Mouse (Mus musculus) heart, adult 2 months (tissue): ENCODE data around the gene Ccdc87. TPM values are rescaled to one million over a fixed set of nuclear protein-coding genes. Genes with fewer than 3 reads are reported as not detected.
"Not testable (repeated sequence)": the region's sequence is repeated elsewhere in the genome, so short reads cannot be mapped to it uniquely, and the experiment has no call there.

ENCODE experiments used
- DNase-seq, 2 experiments: peaks; one replicate each; pipeline ENCODE4 v3.0.0; 2021
- H3K27ac ChIP-seq: fragments of 200-600 bp; 2 replicates; pipeline ENCODE4 v1.8.1; 2022
- H3K27me3 ChIP-seq: fragments of 200-500 bp; 2 replicates; pipeline ENCODE4 v1.6.1; 2012; ENCODE audit warnings: mild to moderate bottlenecking, low read length, inconsistent platforms, mixed read lengths; ENCODE audit not compliant: control insufficient read depth, insufficient read depth
- H3K36me3 ChIP-seq: fragments of 200-500 bp; 2 replicates; pipeline ENCODE4 v1.6.1; 2012; ENCODE audit warnings: low read length, inconsistent platforms; ENCODE audit not compliant: control insufficient read depth, insufficient read depth
- H3K4me1 ChIP-seq: fragments of 200-500 bp; 2 replicates; pipeline ENCODE4 v1.6.1; 2011; ENCODE audit warnings: low read length; ENCODE audit not compliant: control insufficient read depth, insufficient read depth
- H3K4me3 ChIP-seq: fragments of 200-600 bp; 2 replicates; pipeline ENCODE4 v1.8.1; 2022
- H3K79me2 ChIP-seq: fragments of 200-500 bp; replicated peaks from 2 replicates; pipeline ENCODE4 v1.6.1; 2012; ENCODE audit warnings: mild to moderate bottlenecking, inconsistent platforms, low read length, moderate library complexity, mixed read lengths; ENCODE audit not compliant: control insufficient read depth, insufficient read depth
- H3K9ac ChIP-seq: fragments of 200-500 bp; 2 replicates; pipeline ENCODE4 v1.6.1; 2012; ENCODE audit warnings: low read depth, mild to moderate bottlenecking, control low read depth, inconsistent platforms, low read length, mixed read lengths
- CTCF ChIP-seq: fragments of 200-600 bp; IDR thresholded peaks from 2 replicates; pipeline ENCODE4 v1.8.1; 2022; ENCODE audit warnings: antibody characterized with exemption, mild to moderate bottlenecking, moderate library complexity
- EP300 ChIP-seq: fragments of 200-500 bp; IDR thresholded peaks from 2 replicates; pipeline ENCODE4 v1.6.1; 2011; ENCODE audit warnings: low read depth, low read length, control low read depth; ENCODE audit not compliant: insufficient read depth
- POLR2A ChIP-seq: fragments of 200-500 bp; IDR thresholded peaks from 2 replicates; pipeline ENCODE4 v1.6.1; 2011; ENCODE audit warnings: mild to moderate bottlenecking, low read depth, low read length, control low read depth; ENCODE audit not compliant: insufficient read depth
- WGBS: fragments of 180-500 bp; shearing (Covaris S2); methylation state at CpG from one replicate; pipeline ENCODE4 v1.1.7; 2018; 5-methylcytosine and 5-hydroxymethylcytosine counted together
- intact Hi-C: fragments of 180-260 bp; cut with DNase I; formaldehyde crosslinking; loops from one replicate; pipeline ENCODE4 v1.15.1; 2025
- polyA plus RNA-seq: library from polyadenylated mRNA; depleted of rRNA; stranded (reverse); fragments of >200 nt; gene quantifications from 2 replicates; pipeline ENCODE4 v1.2.3, GENCODE M21; 2012
- total RNA-seq, 2 experiments: library from RNA; stranded (reverse); gene quantifications; 2 replicates each; pipeline ENCODE4 v1.2.3; 2021

Ccdc87 gene
- total and polyA plus RNA-seq, 3 experiments: 0.16 TPM; not detected in 2

- TF ChIP-seq POLR2A: no peak
- TF ChIP-seq EP300: no peak
- no peak for TF ChIP-seq CTCF
- H3K79me2 ChIP-seq: peaks cover 7% of the 10 kb centered on the region; the same call in 1 of the 2 replicates
- no peak for DNase-seq
- peaks cover 4% of the 10 kb centered on the region for H3K4me1 ChIP-seq
- intact Hi-C loops: loop anchor here (2.0 kb wide), 2 partner anchors 27 to 55 kb away; partner anchors contain the start of genes Ccdc87, Ccs and Rbm4b
- peak overlapping the region; percentile 88 for H3K27ac ChIP-seq
- WGBS: 3% methylated on average over 12 of the region's 12 CpGs
- peak overlapping the region; percentile 87 for H3K9ac ChIP-seq
- H3K36me3 ChIP-seq: peaks cover 14% of the 10 kb centered on the region
- H3K4me3 ChIP-seq: peak overlapping the region; percentile 86
- peaks cover 1% of the 10 kb centered on the region; the same call in 1 of the 2 replicates for H3K27me3 ChIP-seq
Measured at GRCm38 (mm10) chr19:4811909-4812242, 27.3 kb upstream of the Ccdc87 start.

GRCm38 (mm10) chr19:4812334-4812949, 26.7 kb upstream of the Ccdc87 start:
- 73% methylated on average over 8 of the region's 8 CpGs for WGBS
- DNase-seq, H3K9ac ChIP-seq, intact Hi-C loops, H3K79me2 ChIP-seq, H3K27me3 ChIP-seq, H3K4me1 ChIP-seq: not testable (repeated sequence)
- TF ChIP-seq CTCF: peak; percentile 46
- Histone ChIP-seq H3K36me3 (peaks cover 14% of the 10 kb centered on the region), H3K4me3 (peak overlapping the region; percentile 86), H3K27ac (peak overlapping the region; percentile 88)

GRCm38 (mm10) chr19:4813015-4813414, 26.2 kb upstream of the Ccdc87 start:
- no peak for TF ChIP-seq POLR2A
- no peak for TF ChIP-seq CTCF
- no peak for TF ChIP-seq EP300
- no peak for DNase-seq
- H3K36me3 ChIP-seq: peaks cover 14% of the 10 kb centered on the region
- H3K79me2 ChIP-seq: peaks cover 5% of the 10 kb centered on the region; the same call in 1 of the 2 replicates
- H3K9ac ChIP-seq: no peak overlapping the region
- 79% methylated on average over 6 of the region's 6 CpGs for WGBS
- peaks cover 4% of the 10 kb centered on the region for H3K4me1 ChIP-seq
- intact Hi-C loops: no loop called here
- no peak overlapping the region for H3K27ac ChIP-seq
- peaks cover 1% of the 10 kb centered on the region; the same call in 1 of the 2 replicates for H3K27me3 ChIP-seq
- no peak overlapping the region for H3K4me3 ChIP-seq

GRCm38 (mm10) chr19:4817182-4817835, 21.9 kb upstream of the Ccdc87 start:
- Histone ChIP-seq H3K4me1 (no peaks in the 10 kb centered on the region), H3K36me3 (no peaks in the 10 kb centered on the region), H3K4me3 (no peak overlapping the region), H3K27ac (no peak overlapping the region), H3K9ac (no peak overlapping the region), H3K79me2 (no peaks in the 10 kb centered on the region), H3K27me3 (peaks cover 1% of the 10 kb centered on the region; the same call in 1 of the 2 replicates)
- no peak for TF ChIP-seq CTCF
- TF ChIP-seq POLR2A: no peak
- no peak for TF ChIP-seq EP300
- WGBS: 53% methylated on average over 1 of the region's 1 CpGs
- no peak for DNase-seq
- intact Hi-C loops: no loop called here

- intact Hi-C loops: no loop called here
- no peak overlapping the region for H3K9ac ChIP-seq
- no peaks in the 10 kb centered on the region for H3K36me3 ChIP-seq
- peaks cover 1% of the 10 kb centered on the region; the same call in 1 of the 2 replicates for H3K27me3 ChIP-seq
- H3K79me2 ChIP-seq: no peaks in the 10 kb centered on the region
- no peak overlapping the region for H3K4me3 ChIP-seq
- DNase-seq: peak; percentile 80 to 88
- no peaks in the 10 kb centered on the region for H3K4me1 ChIP-seq
- H3K27ac ChIP-seq: no peak overlapping the region
- TF ChIP-seq EP300: 0 out of 2 replicates have a peak, but pooled peaks have one; percentile 17
- TF ChIP-seq POLR2A: no peak
- peak; percentile 61 for TF ChIP-seq CTCF
- WGBS: 36% methylated on average over 5 of the region's 5 CpGs
Measured at GRCm38 (mm10) chr19:4820678-4821303, 18.4 kb upstream of the Ccdc87 start.

- Histone ChIP-seq H3K4me1 (no peaks in the 10 kb centered on the region), H3K79me2 (no peaks in the 10 kb centered on the region), H3K27me3 (no peaks in the 10 kb centered on the region), H3K4me3 (no peak overlapping the region), H3K9ac (no peak overlapping the region), H3K36me3 (no peaks in the 10 kb centered on the region), H3K27ac (no peak overlapping the region)
- 67% methylated on average over 16 of the region's 16 CpGs for WGBS
- intact Hi-C loops: no loop called here
- TF ChIP-seq EP300 (no peak), CTCF (no peak), POLR2A (no peak)
- DNase-seq: no peak
Measured at GRCm38 (mm10) chr19:4828444-4829114, 10.6 kb upstream of the Ccdc87 start.
